Mouse (Mus musculus) midbrain, postnatal 0 days (tissue): ENCODE results near the gene Kcnma1. TPM values are rescaled to one million over a fixed set of nuclear protein-coding genes. Genes with fewer than 3 reads are reported as not detected.

Experiments
- ATAC-seq: fragments of 200-750 bp; cut with Nextera tagmentation; 2 replicates; pipeline ENCODE4 v1.8.0; 2017; ENCODE audit warnings: moderate number of reproducible peaks, mild to moderate bottlenecking, moderate TSS enrichment, moderate library complexity; ENCODE audit not compliant: low FRiP score
- DNase-seq: peaks from one replicate; pipeline ENCODE4 v3.0.0-alpha.2; 2015; ENCODE audit warnings: low spot score
- H3K27ac ChIP-seq: fragments of 300-500 bp; sonication (generic); 2 replicates; pipeline ENCODE4 v1.5.1; 2014; ENCODE audit warnings: low read depth, mild to moderate bottlenecking, low read length, mixed read lengths
- H3K27me3 ChIP-seq: fragments of 300-500 bp; sonication (generic); 2 replicates; pipeline ENCODE4 v1.6.1; 2014; ENCODE audit warnings: low read length, control low read depth, mixed read lengths; ENCODE audit not compliant: insufficient read depth
- H3K36me3 ChIP-seq: fragments of 300-500 bp; sonication (generic); 2 replicates; pipeline ENCODE4 v1.6.1; 2014; ENCODE audit warnings: low read length, control low read depth, mixed read lengths; ENCODE audit not compliant: insufficient read depth
- H3K4me1 ChIP-seq: fragments of 300-500 bp; sonication (generic); 2 replicates; pipeline ENCODE4 v1.6.1; 2014; ENCODE audit warnings: mild to moderate bottlenecking, control low read depth, antibody characterized with exemption, low read length, mixed read lengths; ENCODE audit not compliant: insufficient read depth
- H3K4me2 ChIP-seq: fragments of 300-500 bp; sonication (generic); 2 replicates; pipeline ENCODE4 v1.6.1; 2014; ENCODE audit warnings: low read depth, mild to moderate bottlenecking, low read length, mixed read lengths; ENCODE audit not compliant: poor library complexity, severe bottlenecking
- H3K4me3 ChIP-seq: fragments of 300-500 bp; sonication (generic); 2 replicates; pipeline ENCODE4 v1.5.1; 2014; ENCODE audit warnings: low read depth, mild to moderate bottlenecking, low read length, moderate library complexity
- H3K9ac ChIP-seq: fragments of 300-500 bp; sonication (generic); replicated peaks from 2 replicates; pipeline ENCODE4 v1.6.1; 2014; ENCODE audit warnings: mild to moderate bottlenecking, low read length, moderate library complexity, mixed read lengths; ENCODE audit not compliant: poor library complexity, severe bottlenecking
- H3K9me3 ChIP-seq: fragments of 300-500 bp; sonication (generic); 2 replicates; pipeline ENCODE4 v1.6.1; 2016; ENCODE audit warnings: low read length, control low read depth
- CTCF ChIP-seq: IDR thresholded peaks from 2 replicates; pipeline ENCODE4 v1.5.1; 2016; ENCODE audit warnings: antibody characterized with exemption, mild to moderate bottlenecking
- WGBS: fragments of 180-500 bp; shearing (Covaris S2); extraction: QIAGEN DNeasy Blood & Tissue Kit; methylation state at CpG from one replicate; pipeline ENCODE4 v1.1.7; 2014; 5-methylcytosine and 5-hydroxymethylcytosine counted together
- polyA plus RNA-seq: library from polyadenylated mRNA; unstranded; fragments of >200 nt; fragmentation: Nextera tagmentation; extraction: Ambion mirVana; gene quantifications from 2 replicates; pipeline ENCODE4 v1.2.1, GENCODE M21; 2015
- total RNA-seq: library from RNA; depleted of rRNA; stranded (reverse); fragments of >200 nt; gene quantifications from 2 replicates; pipeline ENCODE4 v1.2.3, GENCODE M21; 2014

Gene Kcnma1
- total and polyA plus RNA-seq, 2 experiments from 2014 or later, result 20.6 to 45.7 TPM

DNA sequence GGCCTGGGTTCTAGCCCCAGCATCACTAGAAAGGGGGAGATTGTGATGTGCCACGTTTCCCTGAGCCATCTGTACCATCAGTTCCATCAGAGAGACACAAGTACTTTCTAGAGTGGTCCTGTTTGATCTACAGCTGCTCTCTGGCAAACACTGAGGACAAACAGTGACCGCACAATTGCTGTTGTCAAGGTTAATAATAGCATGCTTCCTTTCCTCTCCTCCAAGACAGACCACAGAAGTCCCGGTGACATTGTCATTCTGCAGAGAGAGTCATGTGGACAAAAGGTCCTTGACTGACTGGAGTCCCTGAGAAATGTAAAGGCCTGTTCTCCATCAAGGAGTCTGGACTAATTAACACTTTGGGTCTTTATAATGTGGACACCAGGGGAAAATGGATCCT lies 622.7 kb downstream of the Kcnma1 start:
- H3K4me2 ChIP-seq, result no peak overlapping the region
- no peaks in the 10 kb centered on the region for H3K36me3 ChIP-seq
- no peaks in the 10 kb centered on the region for H3K9me3 ChIP-seq
- no peak for DNase-seq
- TF ChIP-seq CTCF, result no peak
- no peak overlapping the region for H3K9ac ChIP-seq
- ATAC-seq, result no peak
- H3K27ac ChIP-seq, result no peak overlapping the region
- H3K4me3 ChIP-seq, result no peak overlapping the region
- no peaks in the 10 kb centered on the region for H3K27me3 ChIP-seq
- H3K4me1 ChIP-seq, result no peaks in the 10 kb centered on the region; the same call in 1 of the 2 replicates
- WGBS, result 73% methylated on average over 3 of the region's 3 CpGs

DNA sequence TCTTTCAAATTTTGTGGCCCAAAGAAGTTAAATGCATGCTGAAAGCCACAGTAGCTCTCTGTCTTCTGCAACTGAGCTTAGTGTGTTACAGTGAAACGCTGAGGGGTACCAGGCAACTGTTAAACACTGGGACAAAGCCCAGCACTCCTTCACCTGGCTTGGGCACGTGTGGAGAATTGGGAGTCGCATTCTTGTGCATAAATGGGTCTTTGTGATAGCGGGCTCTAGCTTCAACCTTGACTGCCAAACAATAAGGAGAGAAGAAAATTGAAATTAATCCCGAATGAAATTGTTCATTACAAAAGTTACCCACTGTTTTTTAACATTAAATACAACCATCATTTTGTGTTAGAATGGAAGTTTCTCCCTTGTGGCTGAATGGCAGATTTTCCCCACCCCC lies 623.5 kb downstream of the Kcnma1 start:
- Histone ChIP-seq H3K9me3 (no peaks in the 10 kb centered on the region), H3K9ac (no peak overlapping the region), H3K4me3 (no peak overlapping the region), H3K27me3 (no peaks in the 10 kb centered on the region), H3K27ac (no peak overlapping the region), H3K4me1 (no peaks in the 10 kb centered on the region; the same call in 1 of the 2 replicates), H3K4me2 (no peak overlapping the region), H3K36me3 (no peaks in the 10 kb centered on the region)
- ATAC-seq (no peak), DNase-seq (no peak)
- 59% methylated on average over 5 of the region's 5 CpGs for WGBS
- no peak for TF ChIP-seq CTCF

GRCm38 (mm10) chr14:23390161-23390560 lies 624.1 kb downstream of the Kcnma1 start:
- no peak for DNase-seq
- Histone ChIP-seq H3K4me3 (no peak overlapping the region), H3K4me1 (no peaks in the 10 kb centered on the region; the same call in 1 of the 2 replicates), H3K9ac (no peak overlapping the region), H3K36me3 (no peaks in the 10 kb centered on the region), H3K9me3 (no peaks in the 10 kb centered on the region), H3K27me3 (no peaks in the 10 kb centered on the region), H3K27ac (no peak overlapping the region), H3K4me2 (no peak overlapping the region)
- ATAC-seq, result no peak
- WGBS, result 49% methylated on average over 4 of the region's 4 CpGs
- TF ChIP-seq CTCF, result no peak

GRCm38 (mm10) chr14:23386786-23387185 lies 627.5 kb downstream of the Kcnma1 start:
- no peak overlapping the region for H3K4me2 ChIP-seq
- 98% methylated on average over 3 of the region's 3 CpGs for WGBS
- no peaks in the 10 kb centered on the region for H3K36me3 ChIP-seq
- H3K27me3 ChIP-seq, result no peaks in the 10 kb centered on the region
- no peak overlapping the region for H3K9ac ChIP-seq
- no peaks in the 10 kb centered on the region; the same call in 1 of the 2 replicates for H3K4me1 ChIP-seq
- H3K27ac ChIP-seq, result no peak overlapping the region
- no peak for ATAC-seq
- H3K9me3 ChIP-seq, result no peaks in the 10 kb centered on the region
- DNase-seq, result no peak
- no peak overlapping the region for H3K4me3 ChIP-seq
- TF ChIP-seq CTCF, result no peak

GRCm38 (mm10) chr14:23385776-23386608 lies 628.3 kb downstream of the Kcnma1 start:
- Histone ChIP-seq H3K4me2 (no peak overlapping the region), H3K27me3 (no peaks in the 10 kb centered on the region), H3K36me3 (no peaks in the 10 kb centered on the region), H3K4me1 (no peaks in the 10 kb centered on the region), H3K9ac (no peak overlapping the region), H3K27ac (no peak overlapping the region), H3K9me3 (no peaks in the 10 kb centered on the region), H3K4me3 (no peak overlapping the region)
- no peak for TF ChIP-seq CTCF
- ATAC-seq (0 out of 2 replicates have a peak, but pooled peaks have one; percentile 49), DNase-seq (no peak)
- WGBS, result 42% methylated on average over 11 of the region's 11 CpGs

GRCm38 (mm10) chr14:23378351-23379087 lies 635.8 kb downstream of the Kcnma1 start:
- no peak for TF ChIP-seq CTCF
- no peak overlapping the region for H3K9ac ChIP-seq
- 18% methylated on average over 6 of the region's 6 CpGs for WGBS
- DNase-seq, result no peak
- H3K27ac ChIP-seq, result no peak overlapping the region
- H3K4me2 ChIP-seq, result no peak overlapping the region
- H3K36me3 ChIP-seq, result no peaks in the 10 kb centered on the region
- 0 out of 2 replicates have a peak, but pooled peaks have one; percentile 31 for ATAC-seq
- H3K4me3 ChIP-seq, result no peak overlapping the region
- H3K9me3 ChIP-seq, result no peaks in the 10 kb centered on the region
- no peaks in the 10 kb centered on the region for H3K4me1 ChIP-seq
- no peaks in the 10 kb centered on the region for H3K27me3 ChIP-seq
